Mouse (Mus musculus): ENCODE results near the gene Polr3h. TPM values are rescaled to one million over a fixed set of nuclear protein-coding genes. Genes with fewer than 3 reads are reported as not detected.
"Not testable (repeated sequence)": the region's sequence is repeated elsewhere in the genome, so short reads cannot be mapped to it uniquely, and the experiment has no call there.

Polr3h gene
- 10 to 100 TPM; 47.4 to 50.7 TPM for total RNA-seq (2021)
- long read RNA-seq, transcript Polr3h-206 (6 exons, 1,290 nt), result minor isoform, 18 of 82 reads
- long read RNA-seq, transcript Polr3h-201 (6 exons, 2,542 nt), result major isoform, 48 of 82 reads
- long read RNA-seq, partial matches to known transcripts, result 3 of 82 reads
- long read RNA-seq, other reads (novel, unspliced or antisense), result 13 of 82 reads

DNA sequence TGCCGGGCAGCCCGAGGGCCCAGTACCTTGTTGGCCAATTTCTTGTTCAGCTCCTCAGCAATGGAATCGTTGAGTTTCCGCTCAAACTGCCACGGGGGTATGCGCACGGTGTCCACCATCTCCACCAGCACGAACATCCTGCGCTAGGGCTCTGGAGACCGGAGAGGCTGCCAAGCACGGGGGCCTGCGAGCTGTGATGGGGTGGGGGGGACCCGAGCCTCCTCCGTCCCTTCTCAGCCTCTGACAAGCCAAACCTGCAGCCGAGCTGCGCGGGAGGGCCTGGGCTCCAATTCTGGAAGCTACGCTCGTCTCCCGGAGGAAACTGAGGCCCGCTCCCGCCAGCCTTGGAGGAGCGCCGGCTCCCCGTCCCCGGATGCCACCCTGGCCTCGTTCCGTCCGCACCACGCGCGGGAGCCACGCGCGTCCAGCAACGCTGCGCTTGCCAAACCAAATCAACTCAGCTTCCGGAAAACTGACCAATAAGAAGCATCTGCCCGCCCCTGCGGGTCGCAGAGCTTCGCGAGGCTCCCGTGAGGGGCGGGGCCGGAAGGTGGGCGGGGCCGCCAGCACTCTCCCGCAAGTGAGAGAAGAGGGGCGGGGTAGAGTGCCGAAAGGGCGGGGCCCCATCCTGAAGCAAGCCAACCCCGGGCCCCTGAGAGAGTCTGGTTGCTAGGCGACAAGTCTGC is at the start of gene Polr3h:
Gene Polr3h (minus strand): TSS at position 481 of the 686 bp plus-strand sequence.
- DNase-seq (ENCODE audit: low spot score in 2 of 2), result peak; percentile 94 to 96

DNA sequence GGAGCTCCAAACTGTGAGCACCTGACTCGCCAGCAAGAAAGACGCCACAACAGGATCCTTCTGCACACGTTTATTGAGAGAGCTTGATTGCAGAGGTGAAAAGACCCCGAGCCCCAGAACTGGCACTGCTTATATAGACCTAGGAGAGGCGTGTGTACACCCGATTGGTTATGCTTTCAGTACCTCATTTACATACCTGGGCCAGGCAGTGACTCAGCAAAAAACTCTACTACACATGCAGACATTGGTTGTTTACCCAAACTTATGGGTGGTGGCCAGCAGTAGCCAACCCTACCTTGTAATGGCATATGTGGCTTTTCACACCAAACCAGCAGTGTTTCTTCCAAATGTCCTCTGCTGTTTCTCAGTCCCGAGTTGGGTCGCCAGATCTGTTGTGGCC is 49.1 kb upstream of the Polr3h start:
- not testable (repeated sequence) for DNase-seq (ENCODE audit: low spot score in 2 of 2)

DNA sequence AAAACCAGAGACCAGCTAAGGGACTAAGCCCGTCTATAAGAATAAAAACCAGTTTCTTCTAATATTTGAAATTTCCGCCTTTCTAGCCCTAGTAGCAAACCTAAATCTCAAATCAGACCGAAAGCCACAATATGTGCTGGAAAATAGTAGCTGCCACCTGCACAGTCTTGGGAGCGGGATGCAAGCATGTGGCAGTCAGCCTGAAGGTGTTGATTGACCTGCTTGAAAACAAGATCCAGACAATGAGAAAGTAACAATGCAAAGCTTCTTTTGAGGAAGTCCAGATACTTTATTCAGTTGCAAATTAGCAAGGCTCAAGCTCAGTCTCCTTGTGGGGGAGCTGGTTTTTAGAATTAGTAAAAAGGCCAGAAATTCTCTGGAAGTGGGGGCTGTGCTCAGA is 44.5 kb upstream of the Polr3h start:
- not testable (repeated sequence) for DNase-seq (ENCODE audit: low spot score in 2 of 2)

DNA sequence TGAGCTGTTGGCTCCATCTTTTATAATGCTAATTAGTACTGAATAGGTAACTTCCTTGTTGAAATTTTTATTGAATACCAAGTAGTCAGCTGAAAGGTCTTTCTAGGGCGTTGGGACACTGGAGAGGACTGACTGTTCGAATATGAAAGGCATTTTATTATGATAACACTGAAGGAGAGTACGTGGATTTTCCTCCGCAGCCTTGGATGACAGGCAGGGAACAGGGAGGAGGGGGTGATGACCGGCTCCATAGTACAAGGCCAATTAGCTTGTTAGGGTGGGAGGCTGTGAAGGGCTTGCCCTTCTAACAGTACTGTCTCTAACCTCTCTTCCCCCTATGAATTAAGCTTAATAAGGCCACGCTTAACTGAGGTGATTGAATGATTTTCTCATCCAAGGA is 43.6 kb upstream of the Polr3h start:
- not testable (repeated sequence) for DNase-seq (ENCODE audit: low spot score in 2 of 2)

DNA sequence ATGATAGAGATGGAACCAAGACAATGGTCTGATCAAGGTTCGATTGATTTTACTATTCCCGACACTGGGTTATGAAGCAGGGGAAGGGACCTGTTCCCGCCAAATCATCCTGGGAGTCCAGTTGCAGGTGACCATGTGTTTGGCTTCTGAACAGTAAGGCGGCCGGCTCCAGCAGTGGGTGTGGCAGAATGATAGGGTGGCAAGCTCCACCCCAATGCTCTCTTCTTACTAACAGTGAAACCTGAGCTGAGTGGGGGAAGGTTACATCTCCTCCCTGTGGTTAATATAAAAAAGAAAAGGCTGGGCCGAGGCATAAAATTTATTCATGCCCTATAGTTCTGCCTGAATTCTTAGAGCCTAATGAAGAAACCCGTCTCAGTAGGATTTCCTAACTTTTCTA is 43.1 kb upstream of the Polr3h start:
- DNase-seq (ENCODE audit: low spot score in 2 of 2), result no peak

DNA sequence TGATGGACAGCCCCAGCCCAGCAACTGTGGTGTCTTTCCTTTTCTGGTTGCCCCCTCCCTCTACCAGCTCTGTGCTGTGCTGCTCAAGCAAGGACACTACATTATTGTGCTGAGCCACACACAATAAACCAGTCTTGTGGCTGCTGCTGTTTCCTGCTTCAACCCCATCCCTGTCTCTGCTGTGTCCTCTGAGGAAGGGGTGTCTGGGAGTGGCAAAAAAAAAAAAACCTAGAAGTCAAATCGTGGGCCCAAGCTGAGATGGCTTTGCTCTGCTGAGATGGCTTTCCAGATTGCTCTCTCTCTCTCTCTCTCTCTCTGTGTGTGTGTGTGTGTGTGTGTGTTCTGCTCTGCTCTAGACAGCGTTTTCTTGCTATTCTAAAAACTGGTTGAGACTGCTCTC is 42.4 kb upstream of the Polr3h start:
- DNase-seq (ENCODE audit: low spot score in 2 of 2), result no peak

DNA sequence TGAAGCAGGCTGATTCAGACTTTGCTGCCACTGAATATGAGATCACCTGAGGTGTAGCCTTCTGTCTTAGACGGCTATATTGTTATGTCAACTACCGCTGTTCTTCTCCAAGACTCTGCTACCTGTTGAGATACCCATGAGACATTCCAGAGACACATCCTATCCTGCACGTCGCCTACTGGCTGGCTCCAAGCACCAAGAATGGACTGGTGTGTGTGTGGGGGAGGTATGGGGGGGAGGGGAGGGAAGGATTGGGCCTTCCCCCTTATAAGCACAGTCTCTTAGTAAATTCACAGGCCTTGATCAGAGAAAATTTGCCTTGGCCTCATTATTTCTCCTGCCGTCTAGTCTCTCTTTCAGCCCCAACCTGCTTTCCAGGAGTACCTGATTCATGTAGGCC is 41.8 kb upstream of the Polr3h start:
- no peak for DNase-seq (ENCODE audit: low spot score in 2 of 2)

DNA sequence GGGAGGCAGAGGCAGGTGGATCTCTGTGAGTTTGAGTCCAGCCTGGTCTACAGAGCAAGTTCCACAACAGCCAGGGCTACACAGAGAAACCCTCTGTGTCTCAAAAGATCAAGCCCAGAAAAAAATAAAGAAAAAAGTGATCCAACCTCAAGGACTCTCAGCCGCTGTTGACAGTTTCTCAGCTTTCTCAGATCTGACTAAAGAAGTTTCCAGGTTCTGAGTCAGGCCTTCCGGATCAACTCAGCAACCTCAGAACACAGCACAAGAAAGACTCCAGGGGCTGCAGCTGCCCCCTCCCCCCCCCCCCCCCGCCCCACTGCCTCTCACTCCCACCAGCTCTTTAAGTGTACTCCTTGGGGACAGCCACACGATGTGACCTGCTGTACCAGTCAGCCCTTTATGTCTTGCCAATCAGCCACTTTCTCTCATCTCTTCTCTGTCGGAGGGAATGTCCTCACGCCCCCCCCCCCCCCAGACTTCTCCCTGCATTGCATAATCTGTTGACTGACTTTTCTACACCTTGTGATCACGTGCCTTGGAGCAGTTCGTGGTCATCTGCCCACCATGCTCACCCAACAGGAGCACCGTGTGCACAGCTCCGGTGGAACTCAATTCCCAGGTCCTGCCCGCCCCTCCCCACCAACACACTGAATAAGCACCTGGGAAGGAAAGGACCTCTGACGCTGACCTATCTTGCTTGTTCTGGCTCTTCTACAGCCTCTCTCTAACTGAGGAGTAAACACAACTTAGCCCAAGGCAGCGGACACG is 40.2 kb upstream of the Polr3h start:
- DNase-seq (ENCODE audit: low spot score in 2 of 2), result no peak

DNA sequence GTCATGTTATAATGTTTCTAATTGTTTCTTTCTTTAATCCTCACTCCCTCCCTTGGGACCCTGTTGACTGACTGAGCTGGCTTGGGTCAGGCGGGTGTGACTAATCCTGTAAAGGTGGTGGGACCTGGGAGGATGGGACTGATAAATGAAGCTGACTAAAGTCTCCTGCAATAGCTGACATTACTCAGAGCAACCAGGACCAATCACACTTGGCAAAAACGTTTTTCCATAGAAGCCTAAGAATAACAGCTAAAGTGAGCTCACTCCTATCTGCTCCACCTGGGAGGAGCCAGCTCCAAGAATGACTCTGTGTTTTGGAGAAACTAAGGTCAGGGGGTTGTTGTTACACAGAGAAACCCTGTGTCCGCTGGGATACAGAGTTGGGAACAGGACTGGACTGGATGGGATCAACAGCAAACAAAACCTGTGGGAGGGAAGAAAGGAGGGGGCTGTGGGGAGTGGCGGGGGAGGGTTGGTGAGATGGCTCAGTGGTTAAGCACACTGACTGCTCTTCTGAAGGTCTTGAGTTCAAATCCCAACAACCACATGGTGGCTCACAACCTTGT is 39.0 kb upstream of the Polr3h start:
- no peak for DNase-seq (ENCODE audit: low spot score in 2 of 2)

DNA sequence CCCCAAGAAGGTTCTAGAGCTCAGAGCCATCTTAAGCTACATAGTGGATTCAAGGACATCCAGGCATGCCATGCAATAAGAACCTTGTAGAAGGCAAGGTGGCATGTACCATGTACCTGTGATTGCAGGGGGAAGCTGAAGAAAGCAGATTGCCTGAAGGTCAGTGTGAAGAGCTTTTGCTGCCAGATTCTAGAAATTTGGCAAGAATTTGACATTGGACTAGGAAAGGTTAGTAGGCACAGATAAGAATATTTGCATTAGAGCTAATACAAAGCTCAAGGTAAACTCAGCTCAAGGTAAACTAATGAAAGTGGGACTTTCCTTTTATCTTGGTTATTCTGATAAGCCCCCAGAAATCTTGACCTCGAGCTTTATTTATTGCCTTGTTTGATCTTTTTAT is 38.2 kb upstream of the Polr3h start:
- no peak for DNase-seq (ENCODE audit: low spot score in 2 of 2)

DNA sequence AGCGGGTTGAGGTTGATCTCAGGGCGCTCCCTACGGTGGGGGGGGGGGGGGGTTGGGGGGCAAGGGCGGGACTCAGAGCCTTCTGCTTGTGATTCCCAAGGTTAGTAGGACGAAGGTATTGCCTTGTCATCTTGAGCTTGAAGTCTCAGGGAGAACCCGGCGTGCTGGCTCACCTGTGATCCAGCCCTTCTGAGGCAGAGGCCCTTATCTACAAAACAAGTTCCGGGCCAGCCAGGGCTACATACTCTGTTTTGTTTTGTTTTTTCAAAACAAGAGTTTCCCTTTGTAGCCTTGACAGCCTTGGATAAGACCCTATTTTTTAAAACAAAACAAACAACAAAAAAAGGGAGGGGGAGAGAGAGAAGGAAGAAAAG is 35.0 kb upstream of the Polr3h start:
- no peak for DNase-seq (ENCODE audit: low spot score in 2 of 2)

DNA sequence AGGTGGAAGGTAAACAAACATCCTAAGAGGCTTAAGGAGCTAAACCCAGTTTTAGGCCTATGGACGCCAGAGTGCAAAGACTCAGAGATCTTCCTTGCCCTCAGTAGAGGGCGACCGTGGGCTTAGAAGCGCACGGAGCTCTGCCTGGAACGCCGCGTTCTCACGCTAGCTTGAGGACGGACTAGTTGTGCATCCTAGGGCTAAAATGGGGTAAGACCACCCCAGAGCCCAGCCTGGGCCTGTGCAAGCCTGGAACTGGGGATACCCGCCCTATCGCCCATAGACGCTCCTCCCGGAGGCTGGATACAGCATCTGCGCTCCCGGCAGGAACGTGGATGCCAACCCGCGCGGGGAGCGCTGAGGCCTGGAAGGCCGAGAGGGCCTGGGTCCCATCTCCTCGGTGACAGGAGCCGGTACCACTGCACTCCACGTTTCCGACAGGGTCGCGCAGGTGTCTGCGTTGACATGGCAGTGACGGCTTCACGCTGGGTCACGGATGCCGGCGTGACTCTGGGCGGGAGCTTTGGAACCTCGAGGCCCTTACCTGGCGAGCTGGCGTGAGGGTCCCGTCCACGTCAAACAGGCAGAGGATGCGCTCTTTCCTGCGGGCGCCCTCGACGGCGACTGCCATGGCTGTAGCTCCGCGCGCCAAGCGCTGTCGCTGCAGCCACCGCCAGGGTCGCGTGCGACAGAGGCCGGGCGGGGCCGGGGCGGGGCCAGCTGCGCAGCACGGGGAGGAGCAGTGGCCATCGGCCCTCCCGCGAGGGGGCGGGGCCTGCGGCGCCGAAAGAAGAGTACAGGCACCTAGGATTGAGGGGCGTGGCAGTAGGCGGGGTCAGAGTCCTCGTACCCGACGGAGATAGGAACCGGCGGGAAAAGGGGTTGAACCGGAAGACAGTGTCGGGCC is 34.4 kb upstream of the Polr3h start, which contains the start of gene Pmm1:
Gene Pmm1 (minus strand): TSS at position 760 of the 907 bp plus-strand sequence.
- DNase-seq (ENCODE audit: low spot score in 2 of 2), result peak; percentile 96 to 99

DNA sequence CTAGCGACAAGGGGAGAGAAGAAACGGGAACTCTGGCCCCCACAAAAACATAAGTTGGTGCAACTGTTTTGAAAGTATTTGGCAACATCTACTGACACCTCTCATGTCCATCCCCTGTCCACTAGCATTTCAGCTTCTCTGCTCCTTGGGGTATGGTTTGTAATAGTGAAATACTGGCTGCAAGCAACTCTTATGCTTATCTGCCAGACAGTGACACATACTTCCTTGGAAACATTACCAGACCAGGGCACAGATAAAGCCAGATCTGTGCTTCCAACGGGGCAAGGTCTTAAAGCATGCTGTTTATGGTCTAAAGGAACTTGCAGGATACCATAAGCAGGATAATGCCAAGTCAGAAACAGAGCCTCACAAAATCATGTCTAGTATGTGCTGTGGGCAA is 32.9 kb upstream of the Polr3h start:
- no peak for DNase-seq (ENCODE audit: low spot score in 2 of 2)

DNA sequence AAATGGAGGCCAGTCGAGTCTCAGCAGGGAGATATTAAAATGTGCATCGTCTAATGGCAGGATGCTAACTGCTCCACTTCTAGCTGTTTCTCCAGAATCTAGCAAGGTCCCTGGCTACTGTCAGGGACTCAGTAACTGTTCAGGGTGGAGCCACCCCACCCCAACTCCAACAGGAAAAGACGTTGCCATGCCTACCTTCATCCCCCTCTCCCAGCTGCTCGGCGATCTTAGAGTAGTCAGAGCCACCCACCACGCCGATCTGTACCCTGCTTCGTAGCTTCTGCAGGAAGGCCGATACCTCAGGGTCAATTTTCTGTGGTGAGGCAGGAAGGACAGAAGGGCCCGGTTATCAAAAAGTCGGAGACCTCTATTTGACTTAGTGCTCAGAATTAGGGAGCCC is 31.6 kb upstream of the Polr3h start:
- DNase-seq (ENCODE audit: low spot score in 2 of 2), result no peak

DNA sequence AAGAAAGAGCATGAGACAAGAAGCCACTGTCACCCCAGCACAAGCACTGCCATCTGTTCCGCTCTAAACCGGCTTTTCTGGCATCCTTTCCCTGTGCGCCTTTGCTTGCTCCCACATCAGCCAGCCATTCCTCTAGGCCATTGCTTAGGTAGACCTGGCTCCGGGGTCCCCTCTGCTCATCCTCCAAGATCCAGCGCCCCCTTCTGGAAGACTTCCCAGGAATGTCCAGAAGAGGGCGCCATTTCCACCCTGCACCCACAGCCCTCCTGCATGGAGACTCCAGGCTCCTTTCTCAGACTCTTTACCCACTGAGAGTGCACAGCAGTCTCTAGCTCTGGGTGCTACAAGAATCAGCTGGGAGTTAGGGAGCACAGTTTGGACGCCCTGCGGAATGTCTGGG is 30.4 kb upstream of the Polr3h start:
- peak in 1 of 2 experiments; percentile 69 for DNase-seq (ENCODE audit: low spot score in 2 of 2)

DNA sequence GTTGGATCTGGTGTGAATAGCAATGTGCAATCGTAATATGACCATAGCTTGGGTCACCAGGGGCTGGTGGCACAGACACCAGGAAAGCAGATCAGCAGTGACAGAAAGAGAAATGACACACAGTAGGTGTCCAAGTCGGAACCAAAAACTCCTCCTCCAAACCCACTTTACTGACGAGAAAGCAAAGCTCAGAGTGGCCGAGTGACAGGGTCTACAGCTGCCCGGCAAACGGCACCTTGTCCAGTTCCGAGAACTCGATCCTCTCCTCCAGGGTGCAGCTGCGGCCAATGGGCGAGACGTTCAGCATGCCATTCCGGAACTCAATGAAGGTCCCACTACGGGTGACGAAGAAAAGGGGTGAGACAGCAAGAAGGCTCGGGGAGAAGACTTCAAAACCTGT is 29.4 kb upstream of the Polr3h start:
- no peak for DNase-seq (ENCODE audit: low spot score in 2 of 2)

DNA sequence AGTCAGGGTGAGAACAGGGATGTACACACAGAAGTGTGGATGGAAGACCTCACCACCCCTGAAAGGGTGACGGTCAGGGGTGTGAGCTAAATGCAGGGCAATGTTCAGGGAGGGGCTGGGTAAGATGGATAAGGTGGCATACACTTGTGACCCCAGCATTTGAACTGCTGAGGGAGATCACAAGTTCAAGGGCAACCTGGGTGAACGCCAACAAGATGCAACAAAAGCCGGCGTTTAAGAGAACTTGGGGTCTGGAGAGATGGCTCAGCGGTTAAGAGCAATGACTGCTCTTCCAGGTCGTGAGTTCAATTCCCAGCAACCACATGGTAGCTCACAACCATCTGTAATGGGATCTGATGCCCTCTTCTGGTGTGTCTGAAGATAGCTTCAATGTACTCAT is 28.7 kb upstream of the Polr3h start:
- no peak for DNase-seq (ENCODE audit: low spot score in 2 of 2)

DNA sequence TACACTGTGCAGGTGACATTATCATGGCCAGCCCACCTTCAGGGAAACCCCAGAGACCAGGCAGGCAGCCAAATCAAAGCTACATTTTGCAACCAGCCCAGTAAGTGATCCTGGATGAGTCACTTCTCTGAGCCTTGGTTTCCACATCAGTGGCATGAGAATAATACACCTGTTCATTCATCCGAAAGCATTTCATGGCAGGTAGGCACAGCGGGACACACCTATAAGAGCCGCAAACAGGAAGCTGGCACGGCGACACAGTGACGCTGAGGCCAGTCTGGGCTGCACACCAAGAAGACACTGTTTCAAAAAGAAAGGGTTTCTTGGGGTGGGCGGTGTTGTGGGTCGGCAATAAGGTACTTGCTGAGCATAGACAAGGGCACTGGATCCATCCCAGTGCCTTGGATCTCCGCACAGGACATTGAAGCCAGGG is 28.1 kb upstream of the Polr3h start:
- DNase-seq (ENCODE audit: low spot score in 2 of 2), result no peak

DNA sequence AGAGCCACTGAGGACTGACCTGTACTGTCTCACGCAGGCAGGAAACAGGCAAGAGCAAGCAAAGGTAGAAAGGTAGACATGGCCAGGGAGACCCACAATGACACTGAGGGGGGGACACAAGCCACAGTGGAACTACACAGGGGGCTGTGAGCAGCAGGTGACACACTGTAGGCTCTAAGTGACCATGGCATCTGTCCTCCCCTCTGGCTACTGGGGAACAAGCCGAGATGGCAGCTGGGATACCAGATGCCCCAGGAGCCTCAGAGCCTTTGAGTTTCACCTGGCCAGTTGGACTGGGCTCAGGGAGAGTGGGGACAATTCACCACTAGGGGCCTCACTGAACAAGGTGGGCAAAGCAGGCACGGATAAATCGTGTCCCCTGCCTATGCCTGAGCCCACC is 26.3 kb upstream of the Polr3h start:
- no peak for DNase-seq (ENCODE audit: low spot score in 2 of 2)

DNA sequence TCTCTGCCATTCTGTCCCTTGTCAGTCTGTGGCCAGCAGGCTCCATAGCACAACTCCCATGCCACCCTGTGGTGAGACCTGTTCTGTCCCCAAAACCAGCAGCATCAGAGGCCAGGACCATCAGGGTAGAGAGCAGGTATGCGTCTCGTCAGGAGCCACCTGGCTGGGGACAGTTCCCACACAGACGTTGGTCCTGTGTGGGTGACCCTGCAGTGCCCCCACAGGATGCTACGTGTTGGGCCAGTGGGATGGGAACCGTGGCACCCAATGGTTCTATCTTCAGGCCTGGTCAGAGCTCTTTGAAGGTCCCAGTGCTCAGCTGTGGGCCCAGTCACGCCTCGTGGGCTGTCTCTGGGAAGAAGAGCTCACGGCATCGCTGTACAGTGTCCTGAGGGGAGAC is 25.1 kb upstream of the Polr3h start:
- DNase-seq (ENCODE audit: low spot score in 2 of 2), result no peak

DNA sequence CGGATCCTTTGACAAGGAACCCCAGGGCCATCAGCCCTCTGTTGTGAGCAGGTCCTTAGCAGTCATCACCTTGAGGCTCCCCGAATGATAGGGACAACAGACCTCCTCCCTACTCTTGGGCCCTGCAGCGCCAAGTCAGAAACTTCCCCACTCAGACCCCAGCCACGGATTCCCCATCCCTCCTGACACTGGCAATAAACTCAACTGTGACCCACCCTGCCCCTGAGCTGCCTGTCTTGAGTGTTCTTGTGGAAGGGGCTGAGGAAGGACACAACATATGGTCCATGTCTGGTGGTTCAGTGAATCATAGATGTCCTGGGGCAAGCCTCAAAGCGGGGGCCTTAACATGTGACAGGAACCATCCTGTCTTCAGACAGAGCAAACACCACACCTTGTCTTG is 24.7 kb upstream of the Polr3h start:
- DNase-seq (ENCODE audit: low spot score in 2 of 2), result no peak

Measured in layer of hippocampus, adult 18-20 months (tissue).